Mouse (Mus musculus) MEL (cell line): ENCODE data around the gene Akr1c14. TPM values are rescaled to one million over a fixed set of nuclear protein-coding genes. Genes with fewer than 3 reads are reported as not detected.
A peak's percentile ranks its signal among the peaks of the same experiment; 100 is the strongest.

Experiments
- DNase-seq: peaks from one replicate; pipeline ENCODE4 v3.0.0; 2011; ENCODE audit warnings: low read depth, low spot score
- H3K27ac ChIP-seq: 2 replicates; pipeline ENCODE4 v1.5.1; 2012; ENCODE audit warnings: low read depth, mild to moderate bottlenecking, control low read depth, low read length, moderate library complexity; ENCODE audit not compliant: control insufficient read depth
- H3K27me3 ChIP-seq, 2 experiments: fragments of 150-350 bp in 1 of 2; sonication (generic) in 1 of 2; 2 replicates each; pipeline ENCODE4 v1.6.1; 2012; ENCODE audit warnings: low read length in 2 of 2, mild to moderate bottlenecking in 2 of 2, improper control_type of control experiment in 1 of 2, moderate library complexity in 1 of 2; ENCODE audit not compliant: insufficient read depth in 2 of 2, control insufficient read depth in 1 of 2
- H3K36me3 ChIP-seq, 2 experiments: 2 replicates each; pipeline ENCODE4 v1.6.1; 2012 to 2014; ENCODE audit warnings: low read length in 2 of 2, improper control_type of control experiment in 1 of 2, inconsistent platforms in 1 of 2, mild to moderate bottlenecking in 1 of 2; ENCODE audit not compliant: insufficient read depth in 2 of 2, control insufficient read depth in 1 of 2
- H3K4me1 ChIP-seq, 2 experiments: fragments of 150-350 bp in 1 of 2; sonication (generic) in 1 of 2; 2 replicates each; pipeline ENCODE4 v1.6.1; 2012; ENCODE audit warnings: low read length in 2 of 2, improper control_type of control experiment in 1 of 2, mild to moderate bottlenecking in 1 of 2; ENCODE audit not compliant: insufficient read depth in 2 of 2, control insufficient read depth in 1 of 2
- H3K4me3 ChIP-seq, 2 experiments: fragments of 150-350 bp in 1 of 2; sonication (generic) in 1 of 2; 2 replicates each; pipeline ENCODE4 v1.5.1; 2012; ENCODE audit warnings: low read depth in 2 of 2, low read length in 2 of 2, mild to moderate bottlenecking in 2 of 2, moderate library complexity in 2 of 2, control low read depth in 1 of 2, improper control_type of control experiment in 1 of 2; ENCODE audit not compliant: control insufficient read depth in 1 of 2, insufficient read depth in 1 of 2
- H3K79me2 ChIP-seq: 2 replicates; pipeline ENCODE4 v1.6.1; 2012; ENCODE audit warnings: mild to moderate bottlenecking, low read length, moderate library complexity; ENCODE audit not compliant: control insufficient read depth, poor library complexity, insufficient read depth
- H3K9ac ChIP-seq: 2 replicates; pipeline ENCODE4 v1.6.1; 2012; ENCODE audit warnings: low read depth, mild to moderate bottlenecking, control low read depth, low read length, moderate library complexity; ENCODE audit not compliant: control insufficient read depth, poor library complexity, severe bottlenecking
- H3K9me3 ChIP-seq: fragments of 150-350 bp; sonication (generic); replicated peaks from 2 replicates; pipeline ENCODE4 v1.6.1; 2012; ENCODE audit warnings: mild to moderate bottlenecking, low read length, improper control_type of control experiment, moderate library complexity; ENCODE audit not compliant: insufficient read depth
- BHLHE40 ChIP-seq: IDR thresholded peaks from 2 replicates; pipeline ENCODE4 v1.6.1; 2012; ENCODE audit warnings: low read depth, mild to moderate bottlenecking, inconsistent platforms, low read length, improper control_type of control experiment, borderline replicate concordance
- CHD2 ChIP-seq: IDR thresholded peaks from 2 replicates; pipeline ENCODE4 v1.6.1; 2011; ENCODE audit warnings: low read length, improper control_type of control experiment
- CTCF ChIP-seq, 3 experiments: IDR thresholded peaks in 2 of 3; conservative IDR thresholded peaks in 1 of 3; 2 replicates each; pipeline ENCODE4 v1.5.1; 2011 to 2012; ENCODE audit warnings: low read length in 3 of 3, low read depth in 2 of 3, mild to moderate bottlenecking in 2 of 3, improper control_type of control experiment in 1 of 3, inconsistent platforms in 1 of 3, mixed read lengths in 1 of 3, moderate library complexity in 1 of 3; ENCODE audit not compliant: control insufficient read depth in 1 of 3, insufficient read depth in 1 of 3, poor library complexity in 1 of 3, severe bottlenecking in 1 of 3
- GABPA ChIP-seq: IDR thresholded peaks from 2 replicates; pipeline ENCODE4 v1.6.1; 2012; ENCODE audit warnings: low read depth, mild to moderate bottlenecking, inconsistent platforms, low read length, improper control_type of control experiment, moderate library complexity
- HCFC1 ChIP-seq: IDR thresholded peaks from 2 replicates; pipeline ENCODE4 v1.6.1; 2012; ENCODE audit warnings: low read depth, mild to moderate bottlenecking, inconsistent platforms, low read length, improper control_type of control experiment, moderate library complexity
- MAX ChIP-seq: IDR thresholded peaks from 2 replicates; pipeline ENCODE4 v1.6.1; 2011; ENCODE audit warnings: low read length, improper control_type of control experiment
- MAZ ChIP-seq: IDR thresholded peaks from 2 replicates; pipeline ENCODE4 v1.6.1; 2012; ENCODE audit warnings: low read depth, mild to moderate bottlenecking, inconsistent platforms, low read length, improper control_type of control experiment
- NRF1 ChIP-seq: IDR thresholded peaks from 2 replicates; pipeline ENCODE4 v1.6.1; 2014; ENCODE audit warnings: low read depth, mild to moderate bottlenecking, inconsistent platforms, low read length, improper control_type of control experiment, moderate library complexity; ENCODE audit not compliant: poor library complexity, insufficient read depth, severe bottlenecking
- POLR2AphosphoS5 ChIP-seq: IDR thresholded peaks from 2 replicates; pipeline ENCODE4 v1.6.1; 2012; ENCODE audit warnings: low read depth, borderline replicate concordance, mild to moderate bottlenecking, inconsistent platforms, low read length, moderate library complexity, mixed read lengths
- RAD21 ChIP-seq: IDR thresholded peaks from 2 replicates; pipeline ENCODE4 v1.6.1; 2011; ENCODE audit warnings: mild to moderate bottlenecking, low read depth, low read length, improper control_type of control experiment
- RCOR1 ChIP-seq: IDR thresholded peaks from 2 replicates; pipeline ENCODE4 v1.6.1; 2012; ENCODE audit warnings: low read depth, mild to moderate bottlenecking, inconsistent platforms, low read length, improper control_type of control experiment
- SMC3 ChIP-seq: IDR thresholded peaks from 2 replicates; pipeline ENCODE4 v1.6.1; 2011; ENCODE audit warnings: low read depth, low read length, improper control_type of control experiment
- TCF12 ChIP-seq: IDR thresholded peaks from 2 replicates; pipeline ENCODE4 v1.6.1; 2014; ENCODE audit warnings: low read depth, mild to moderate bottlenecking, inconsistent platforms, low read length, improper control_type of control experiment, moderate library complexity
- ZC3H11A ChIP-seq: IDR thresholded peaks from 2 replicates; pipeline ENCODE4 v1.6.1; 2012; ENCODE audit warnings: low read depth, mild to moderate bottlenecking, inconsistent platforms, low read length, improper control_type of control experiment
- polyA plus RNA-seq, 2 experiments: library from polyadenylated mRNA; stranded (reverse) in 1 of 2; unstranded in 1 of 2; fragments of >175 nt in 1 of 2; fragments of >200 nt in 1 of 2; gene quantifications; 2 replicates each; pipeline versions ENCODE4 v1.2.1 to v1.2.4; 2012; ENCODE audit warnings: low replicate concordance in 2 of 2, low read depth in 1 of 2; ENCODE audit not compliant: insufficient read length in 2 of 2, insufficient read depth in 1 of 2, missing spikeins in 1 of 2
- total RNA-seq: library from RNA; depleted of rRNA; stranded (reverse); fragments of 300-350 nt; gene quantifications from 2 replicates; pipeline ENCODE4 v1.2.3, GENCODE M21; 2012

The Akr1c14 gene
- total and polyA plus RNA-seq, 3 experiments: not detected

GRCm38 (mm10) chr13:4110281-4111188 is 61.7 kb downstream of the Akr1c14 start:
- H3K9me3 ChIP-seq: no peaks in the 10 kb centered on the region
- no peaks in the 10 kb centered on the region for H3K36me3 ChIP-seq
- no peak overlapping the region for H3K27ac ChIP-seq
- no peak overlapping the region for H3K4me3 ChIP-seq
- H3K9ac ChIP-seq: no peak overlapping the region
- no peaks in the 10 kb centered on the region for H3K4me1 ChIP-seq
- no peak for TF ChIP-seq BHLHE40
- TF ChIP-seq SMC3: peak; percentile 74
- TF ChIP-seq ZC3H11A: peak; percentile 55
- no peak for TF ChIP-seq MAZ
- TF ChIP-seq CTCF (IDR thresholded peaks at IDR 0.05 in 2 of 3, conservative IDR thresholded peaks at IDR 0.05 in 1 of 3; ENCODE audit: control insufficient read depth in 1 of 3, insufficient read depth in 1 of 3, low read depth in 2 of 3, low read length in 3 of 3, poor library complexity in 1 of 3, severe bottlenecking in 1 of 3): peak; percentile 65 to 76 (median 67)
- peak; percentile 53 for TF ChIP-seq RAD21
- peak; percentile 66 for DNase-seq
- H3K79me2 ChIP-seq: no peaks in the 10 kb centered on the region
- H3K27me3 ChIP-seq: no peaks in the 10 kb centered on the region; a peak in 1 of 4 replicates

DNA sequence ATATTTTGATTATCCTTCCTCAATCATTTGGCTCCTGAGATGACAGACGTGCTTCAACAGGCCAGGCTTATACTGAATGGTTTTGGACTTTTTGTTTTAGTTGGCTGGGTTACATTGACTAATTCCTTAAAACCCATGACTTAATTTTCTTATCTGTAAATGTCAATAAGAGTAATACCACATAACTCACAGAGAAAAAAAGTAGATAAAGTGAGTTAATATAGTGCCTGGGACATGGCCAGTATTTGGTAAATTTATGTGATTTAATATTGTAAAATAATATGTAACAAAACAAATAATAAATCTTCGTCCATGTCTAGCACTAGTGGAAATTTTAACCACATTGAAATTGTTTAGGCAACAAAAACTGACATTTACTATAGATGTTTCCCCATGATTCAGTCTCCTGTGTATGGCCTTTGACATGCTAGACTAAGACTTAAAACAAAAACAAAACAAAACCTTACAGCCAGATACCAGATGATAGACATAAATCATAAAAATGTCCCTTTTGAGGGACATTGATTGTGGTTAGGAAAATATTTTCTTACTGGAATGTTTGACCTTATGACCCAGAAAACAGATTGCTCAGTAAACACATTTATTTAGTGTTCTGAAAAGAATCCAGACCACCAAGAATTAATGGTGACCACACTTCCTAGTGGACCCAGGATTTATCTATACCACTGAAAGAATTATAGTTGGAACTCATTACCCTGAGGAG is 70.5 kb downstream of the Akr1c14 start:
- TF ChIP-seq RCOR1: no peak
- no peak for TF ChIP-seq GABPA
- no peak for TF ChIP-seq NRF1
- TF ChIP-seq CTCF (IDR thresholded peaks at IDR 0.05 in 2 of 3, conservative IDR thresholded peaks at IDR 0.05 in 1 of 3; ENCODE audit: control insufficient read depth in 1 of 3, insufficient read depth in 1 of 3, low read depth in 2 of 3, low read length in 3 of 3, poor library complexity in 1 of 3, severe bottlenecking in 1 of 3): no peak
- no peak for TF ChIP-seq MAX
- no peak for TF ChIP-seq HCFC1
- TF ChIP-seq POLR2AphosphoS5: no peak
- no peak for TF ChIP-seq TCF12
- TF ChIP-seq CHD2: no peak
- no peaks in the 10 kb centered on the region for H3K36me3 ChIP-seq
- H3K27me3 ChIP-seq: no peaks in the 10 kb centered on the region; a peak in 1 of 4 replicates
- H3K4me3 ChIP-seq: no peak overlapping the region
- DNase-seq: no peak
- no peaks in the 10 kb centered on the region for H3K9me3 ChIP-seq
- no peak overlapping the region for H3K27ac ChIP-seq
- no peaks in the 10 kb centered on the region for H3K4me1 ChIP-seq
- H3K9ac ChIP-seq: no peak overlapping the region
- H3K79me2 ChIP-seq: no peaks in the 10 kb centered on the region
